Mouse (Mus musculus) forebrain, embryonic 14.5 days (tissue): ENCODE measurements around the gene Atp6v0a4. TPM values are rescaled to one million over a fixed set of nuclear protein-coding genes. Genes with fewer than 3 reads are reported as not detected.

Experiments
- ATAC-seq: fragments of 200-750 bp; cut with Nextera tagmentation; 2 replicates; pipeline ENCODE4 v1.8.0; 2017; ENCODE audit warnings: mild to moderate bottlenecking, moderate library complexity
- DNase-seq: peaks from one replicate; pipeline ENCODE4 v3.0.0-alpha.2; 2015; ENCODE audit warnings: low spot score
- H3K27ac ChIP-seq: fragments of 300-500 bp; sonication (generic); 2 replicates; pipeline ENCODE4 v1.5.1; 2014; ENCODE audit warnings: low read depth, mild to moderate bottlenecking, control low read depth, low read length, moderate library complexity
- H3K27me3 ChIP-seq: fragments of 300-500 bp; sonication (generic); replicated peaks from 2 replicates; pipeline ENCODE4 v1.6.1; 2014; ENCODE audit warnings: low read length, control low read depth, mixed read lengths; ENCODE audit not compliant: control insufficient read depth, insufficient read depth
- H3K36me3 ChIP-seq: fragments of 300-500 bp; sonication (generic); 2 replicates; pipeline ENCODE4 v1.6.1; 2014; ENCODE audit warnings: low read length, control low read depth; ENCODE audit not compliant: control insufficient read depth, insufficient read depth
- H3K4me1 ChIP-seq: fragments of 300-500 bp; sonication (generic); 2 replicates; pipeline ENCODE4 v1.6.1; 2014; ENCODE audit warnings: antibody characterized with exemption, low read length, control low read depth; ENCODE audit not compliant: control insufficient read depth, insufficient read depth
- H3K4me2 ChIP-seq: fragments of 300-500 bp; sonication (generic); 2 replicates; pipeline ENCODE4 v1.6.1; 2014; ENCODE audit warnings: mild to moderate bottlenecking, control low read depth, low read length
- H3K4me3 ChIP-seq: fragments of 300-500 bp; sonication (generic); 2 replicates; pipeline ENCODE4 v1.5.1; 2014; ENCODE audit warnings: low read depth, low read length, control low read depth
- H3K9ac ChIP-seq: fragments of 300-500 bp; sonication (generic); 2 replicates; pipeline ENCODE4 v1.6.1; 2014; ENCODE audit warnings: mild to moderate bottlenecking, low read length, control low read depth, moderate library complexity
- H3K9me3 ChIP-seq: fragments of 300-500 bp; sonication (generic); replicated peaks from 2 replicates; pipeline ENCODE4 v1.6.1; 2016; ENCODE audit warnings: low read length, control low read depth, mixed read lengths; ENCODE audit not compliant: control insufficient read depth
- WGBS: fragments of 180-500 bp; shearing (Covaris S2); extraction: QIAGEN DNeasy Blood & Tissue Kit; methylation state at CpG from one replicate; pipeline ENCODE4 v1.1.7; 2014; 5-methylcytosine and 5-hydroxymethylcytosine counted together
- polyA plus RNA-seq: library from polyadenylated mRNA; unstranded; fragments of >200 nt; fragmentation: Nextera tagmentation; extraction: Ambion mirVana; gene quantifications from 2 replicates; pipeline ENCODE4 v1.2.1, GENCODE M21; 2014

The Atp6v0a4 gene
- polyA plus RNA-seq, 1 experiment from 2014 or later, result not detected

DNA sequence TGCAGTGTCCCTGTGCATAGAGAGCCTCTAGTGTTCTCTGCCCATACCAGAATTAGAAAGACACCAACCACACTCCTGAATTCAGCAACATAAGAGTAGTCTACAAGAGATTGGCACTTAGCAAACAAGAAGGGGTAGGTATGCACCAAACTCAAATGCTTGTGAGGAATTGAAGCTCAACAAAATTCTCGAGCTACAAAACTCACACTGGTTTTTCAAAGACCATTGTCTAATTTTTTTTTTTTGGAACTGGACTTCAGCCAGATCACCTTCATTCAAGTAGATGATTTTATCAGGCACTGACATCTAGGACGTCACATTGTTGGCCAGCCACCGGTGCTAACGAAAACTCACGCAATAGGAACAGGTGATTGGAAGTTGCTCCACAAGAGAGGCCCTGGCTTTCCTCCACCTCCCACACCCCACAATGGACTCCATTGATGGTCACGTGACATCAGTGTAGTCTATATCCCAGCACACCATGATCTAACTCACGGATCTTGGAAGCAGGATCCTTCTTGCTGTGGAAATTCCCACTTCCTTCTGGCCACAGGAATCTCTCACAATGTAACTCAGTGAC is 22.1 kb downstream of the Atp6v0a4 start:
- H3K27ac ChIP-seq, result no peak overlapping the region
- H3K4me2 ChIP-seq, result no peak overlapping the region
- H3K36me3 ChIP-seq, result no peaks in the 10 kb centered on the region
- H3K9ac ChIP-seq, result no peak overlapping the region
- H3K27me3 ChIP-seq, result no peaks in the 10 kb centered on the region
- no peaks in the 10 kb centered on the region for H3K9me3 ChIP-seq
- no peaks in the 10 kb centered on the region for H3K4me1 ChIP-seq
- DNase-seq, result no peak
- 83% methylated on average over 7 of the region's 7 CpGs for WGBS
- ATAC-seq, result no peak
- H3K4me3 ChIP-seq, result no peak overlapping the region

DNA sequence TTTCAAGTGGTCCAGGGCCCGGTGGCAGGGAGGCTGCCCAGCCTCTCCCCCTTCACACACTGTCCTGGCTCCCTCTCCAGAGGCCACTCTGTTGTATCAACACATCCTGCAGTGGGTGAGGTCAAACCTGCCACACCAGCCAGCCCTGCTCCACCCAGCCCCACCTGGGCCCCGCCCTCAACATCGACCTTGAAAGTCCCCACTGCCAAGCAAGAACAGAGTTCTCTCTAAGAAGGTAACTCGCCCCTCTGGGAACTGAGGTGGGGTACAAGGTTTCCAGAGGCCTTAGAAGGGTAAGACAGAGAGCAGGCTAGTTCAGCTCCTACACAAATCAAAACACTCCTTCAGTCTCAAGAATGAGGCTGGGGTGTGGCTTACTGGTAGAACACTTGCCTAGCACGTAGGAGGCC is 27.4 kb downstream of the Atp6v0a4 start:
- 78% methylated on average over 5 of the region's 5 CpGs for WGBS
- H3K4me3 ChIP-seq, result no peak overlapping the region
- H3K4me2 ChIP-seq, result no peak overlapping the region
- H3K36me3 ChIP-seq, result no peaks in the 10 kb centered on the region
- no peak for ATAC-seq
- no peaks in the 10 kb centered on the region for H3K27me3 ChIP-seq
- no peak overlapping the region for H3K9ac ChIP-seq
- H3K4me1 ChIP-seq, result no peaks in the 10 kb centered on the region
- DNase-seq, result no peak
- H3K9me3 ChIP-seq, result no peaks in the 10 kb centered on the region
- H3K27ac ChIP-seq, result no peak overlapping the region

DNA sequence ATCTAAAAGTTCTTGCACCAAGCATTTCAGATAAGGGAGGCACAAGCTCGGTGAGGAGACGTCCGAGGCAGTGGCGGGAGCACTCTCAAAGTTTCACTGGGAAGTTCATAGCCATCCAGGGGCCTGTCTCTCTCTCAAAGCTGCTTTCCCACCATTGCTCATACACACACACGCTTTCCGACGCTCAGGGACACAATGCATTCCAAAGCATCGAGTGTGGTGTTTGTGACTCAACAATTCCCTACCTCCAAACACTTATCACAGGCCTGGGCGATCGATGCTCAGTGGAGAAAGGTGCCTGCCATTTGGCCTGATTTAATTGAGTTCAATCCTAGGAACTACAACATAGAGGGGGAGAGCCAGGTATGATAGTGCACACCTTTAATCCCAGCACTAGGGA is 29.7 kb downstream of the Atp6v0a4 start:
- Histone ChIP-seq H3K9me3 (no peaks in the 10 kb centered on the region), H3K27ac (no peak overlapping the region), H3K9ac (no peak overlapping the region), H3K4me2 (no peak overlapping the region), H3K36me3 (no peaks in the 10 kb centered on the region), H3K4me1 (no peaks in the 10 kb centered on the region), H3K4me3 (no peak overlapping the region), H3K27me3 (no peaks in the 10 kb centered on the region)
- 92% methylated on average over 10 of the region's 10 CpGs for WGBS
- DNase-seq, result no peak
- no peak for ATAC-seq

DNA sequence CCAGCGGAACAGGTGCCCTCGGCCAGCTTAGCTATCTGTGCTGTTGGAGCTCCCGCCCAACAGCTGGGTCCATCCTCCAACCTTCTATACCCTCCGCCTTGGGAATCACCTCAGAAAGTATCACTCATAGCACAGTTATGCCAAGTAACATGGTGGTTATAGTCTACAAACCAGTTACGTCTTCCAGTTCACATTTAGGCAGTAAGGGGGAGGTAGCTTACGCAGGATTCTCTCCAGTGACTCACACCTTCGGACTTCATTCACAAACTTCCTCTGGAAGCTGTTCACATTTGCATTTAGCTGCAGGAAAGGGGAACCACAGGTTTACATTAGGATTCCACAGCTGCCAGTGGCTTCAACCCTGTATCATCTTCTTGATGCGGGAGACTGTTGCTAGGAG is 31.8 kb downstream of the Atp6v0a4 start:
- no peaks in the 10 kb centered on the region for H3K4me1 ChIP-seq
- H3K27me3 ChIP-seq, result no peaks in the 10 kb centered on the region
- ATAC-seq (no peak), DNase-seq (no peak)
- no peaks in the 10 kb centered on the region for H3K9me3 ChIP-seq
- no peaks in the 10 kb centered on the region for H3K36me3 ChIP-seq
- no peak overlapping the region for H3K4me3 ChIP-seq
- H3K9ac ChIP-seq, result no peak overlapping the region
- WGBS, result 96% methylated on average over 8 of the region's 8 CpGs
- H3K27ac ChIP-seq, result no peak overlapping the region
- no peak overlapping the region for H3K4me2 ChIP-seq

DNA sequence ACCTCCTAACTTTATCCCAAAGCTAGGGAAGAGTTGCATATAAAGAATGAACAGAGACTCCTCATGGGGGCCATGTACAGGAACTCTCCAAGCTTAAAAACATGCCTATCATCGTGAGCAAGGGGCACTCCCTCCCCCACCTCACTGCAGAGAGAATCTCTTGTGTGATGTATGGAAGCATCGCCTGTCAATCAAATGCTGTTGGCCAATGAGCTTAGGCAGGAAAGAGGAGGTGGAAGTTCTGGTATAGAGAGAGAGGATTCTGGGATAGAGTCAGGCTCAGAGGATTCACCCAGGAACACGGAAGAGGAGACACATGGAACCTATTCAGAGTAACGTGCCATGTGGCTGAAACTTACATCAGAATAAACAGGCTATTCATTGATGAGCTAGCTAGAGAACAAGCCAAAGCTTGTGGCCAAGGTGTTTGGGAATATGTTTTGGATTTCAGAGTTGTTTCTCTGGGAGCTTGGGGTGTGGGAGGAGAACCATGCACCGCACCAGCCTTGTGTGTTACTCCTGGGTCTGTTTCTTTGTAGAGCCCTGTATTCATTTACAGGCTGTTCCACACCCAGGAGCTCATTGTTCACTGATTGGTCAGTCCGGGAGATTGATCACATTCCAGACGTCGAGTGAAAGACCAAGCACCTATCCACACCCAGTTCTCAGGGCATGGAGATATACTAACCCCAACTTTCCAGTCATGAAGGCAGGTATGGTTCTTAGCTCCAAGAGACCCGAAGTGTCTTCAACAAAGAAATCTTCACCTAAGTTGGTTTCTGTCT is 37.0 kb downstream of the Atp6v0a4 start:
- H3K27me3 ChIP-seq, result no peaks in the 10 kb centered on the region
- H3K4me3 ChIP-seq, result no peak overlapping the region
- H3K4me1 ChIP-seq, result no peaks in the 10 kb centered on the region
- H3K36me3 ChIP-seq, result no peaks in the 10 kb centered on the region
- 81% methylated on average over 9 of the region's 9 CpGs for WGBS
- DNase-seq, result no peak
- ATAC-seq, result no peak
- H3K9me3 ChIP-seq, result no peaks in the 10 kb centered on the region
- H3K4me2 ChIP-seq, result no peak overlapping the region
- no peak overlapping the region for H3K9ac ChIP-seq
- H3K27ac ChIP-seq, result no peak overlapping the region

DNA sequence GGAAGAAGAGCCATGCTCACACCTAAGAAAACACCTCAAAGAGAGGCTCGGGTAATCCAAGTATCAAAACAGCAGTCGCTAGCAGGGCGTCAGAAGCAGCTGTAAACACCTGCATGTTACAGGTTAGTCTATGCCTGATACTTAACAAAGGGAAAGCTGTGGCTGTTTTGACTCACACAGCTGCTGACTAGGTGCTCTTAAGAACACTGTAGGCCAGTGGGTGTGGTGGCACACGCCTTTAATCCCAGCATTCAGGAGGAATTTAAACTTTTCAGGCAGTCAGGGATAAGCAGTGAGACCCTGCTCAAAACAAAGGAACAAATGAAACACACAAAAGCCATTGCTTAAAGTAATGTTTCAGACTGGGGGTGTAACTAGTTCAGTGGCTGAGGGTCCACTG is 41.2 kb downstream of the Atp6v0a4 start:
- H3K27ac ChIP-seq, result no peak overlapping the region
- H3K4me3 ChIP-seq, result no peak overlapping the region
- ATAC-seq (no peak), DNase-seq (no peak)
- no peak overlapping the region for H3K9ac ChIP-seq
- 24% methylated on average over 4 of the region's 4 CpGs for WGBS
- no peaks in the 10 kb centered on the region for H3K9me3 ChIP-seq
- no peaks in the 10 kb centered on the region for H3K36me3 ChIP-seq
- H3K4me1 ChIP-seq, result no peaks in the 10 kb centered on the region
- no peaks in the 10 kb centered on the region for H3K27me3 ChIP-seq
- H3K4me2 ChIP-seq, result no peak overlapping the region

DNA sequence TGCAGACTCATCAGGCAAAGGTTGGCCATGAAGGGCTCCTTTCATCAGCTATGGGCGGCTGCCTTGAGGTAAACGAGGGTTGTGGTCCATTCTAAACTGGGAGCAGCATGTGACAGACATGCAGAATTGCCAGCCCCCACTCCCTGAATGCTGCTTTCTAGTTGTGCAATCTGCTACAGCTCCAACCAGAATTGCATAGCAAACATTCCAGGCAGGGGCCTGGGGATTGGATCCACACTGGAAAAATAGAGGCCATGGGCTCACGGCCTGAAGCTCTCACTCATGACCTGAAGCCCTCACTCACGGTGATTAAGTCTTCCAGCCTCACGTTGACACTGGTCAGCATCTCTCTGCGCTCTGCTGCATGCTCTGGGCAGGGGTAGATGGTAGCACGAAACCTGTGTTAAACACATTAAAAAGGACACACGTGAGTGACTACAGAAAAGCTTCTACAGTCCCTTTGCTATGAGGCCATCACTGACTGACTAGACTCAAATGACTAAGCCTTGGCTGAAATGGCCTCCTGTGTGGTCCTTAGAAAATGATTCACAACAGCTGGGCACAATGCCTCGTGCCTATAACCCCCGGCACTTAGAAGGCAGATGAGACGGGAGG is 42.6 kb downstream of the Atp6v0a4 start:
- no peak for ATAC-seq

DNA sequence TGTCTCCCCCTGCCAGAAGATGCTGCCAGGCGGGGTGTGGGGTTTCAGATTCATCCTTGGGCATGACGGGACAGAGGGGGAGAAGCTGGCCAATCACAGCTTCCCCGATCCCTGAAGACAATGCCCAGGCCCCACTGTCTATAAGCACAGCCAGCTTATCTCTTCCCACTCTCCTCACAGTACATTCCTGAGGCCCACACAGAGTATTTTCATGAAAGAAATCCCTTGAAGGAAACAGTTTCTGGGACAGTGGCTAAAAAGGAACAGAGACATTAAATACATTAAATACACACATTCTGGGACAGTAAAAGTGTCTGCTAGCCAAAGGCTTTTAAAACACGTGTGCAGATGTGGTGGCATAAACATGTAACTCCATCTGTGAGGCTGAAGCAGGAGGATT is 44.0 kb downstream of the Atp6v0a4 start:
- DNase-seq, result no peak

More for the DNA sequence above, 42.6 kb downstream of the Atp6v0a4 start:
- H3K4me3 ChIP-seq, result no peak overlapping the region
- H3K4me1 ChIP-seq, result no peaks in the 10 kb centered on the region
- H3K36me3 ChIP-seq, result no peaks in the 10 kb centered on the region
- H3K27me3 ChIP-seq, result no peaks in the 10 kb centered on the region
- no peak overlapping the region for H3K9ac ChIP-seq
- H3K4me2 ChIP-seq, result no peak overlapping the region
- WGBS, result 64% methylated on average over 11 of the region's 11 CpGs
- H3K27ac ChIP-seq, result no peak overlapping the region
- H3K9me3 ChIP-seq, result no peaks in the 10 kb centered on the region
- DNase-seq, result no peak

DNA sequence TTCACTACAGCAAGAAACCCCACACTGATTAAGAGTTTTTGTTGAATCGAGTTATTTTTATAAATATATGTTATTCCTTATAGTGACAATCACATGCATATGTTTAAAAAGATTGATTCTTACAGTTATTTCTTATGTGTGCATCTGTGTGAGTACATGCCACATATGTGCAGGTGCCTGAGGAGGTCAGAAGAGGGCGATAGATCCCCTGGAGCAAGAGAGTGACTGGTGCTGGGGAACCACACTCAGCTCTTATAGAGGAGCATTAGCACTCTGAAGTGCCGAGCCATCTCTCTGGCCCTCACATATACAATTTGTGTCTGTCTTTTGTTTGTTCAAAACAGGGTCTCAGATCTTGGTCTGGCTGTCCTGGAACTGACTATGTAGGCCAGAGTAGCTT is 50.8 kb downstream of the Atp6v0a4 start:
- no peak overlapping the region for H3K27ac ChIP-seq
- H3K27me3 ChIP-seq, result no peaks in the 10 kb centered on the region
- no peaks in the 10 kb centered on the region for H3K9me3 ChIP-seq
- H3K36me3 ChIP-seq, result no peaks in the 10 kb centered on the region
- no peak for DNase-seq
- no peaks in the 10 kb centered on the region for H3K4me1 ChIP-seq
- no peak overlapping the region for H3K9ac ChIP-seq
- H3K4me2 ChIP-seq, result no peak overlapping the region
- no peak for ATAC-seq
- WGBS, result 85% methylated on average over 3 of the region's 3 CpGs
- no peak overlapping the region for H3K4me3 ChIP-seq

More for the DNA sequence above, 44.0 kb downstream of the Atp6v0a4 start:
- Histone ChIP-seq H3K9ac (no peak overlapping the region), H3K27ac (no peak overlapping the region), H3K4me1 (no peaks in the 10 kb centered on the region), H3K36me3 (no peaks in the 10 kb centered on the region), H3K4me3 (no peak overlapping the region), H3K4me2 (no peak overlapping the region), H3K27me3 (no peaks in the 10 kb centered on the region), H3K9me3 (no peaks in the 10 kb centered on the region)
- no peak for ATAC-seq
- 60% methylated on average over 4 of the region's 4 CpGs for WGBS
